Mouse (Mus musculus): ENCODE data around the gene Dnase2b.

DNA sequence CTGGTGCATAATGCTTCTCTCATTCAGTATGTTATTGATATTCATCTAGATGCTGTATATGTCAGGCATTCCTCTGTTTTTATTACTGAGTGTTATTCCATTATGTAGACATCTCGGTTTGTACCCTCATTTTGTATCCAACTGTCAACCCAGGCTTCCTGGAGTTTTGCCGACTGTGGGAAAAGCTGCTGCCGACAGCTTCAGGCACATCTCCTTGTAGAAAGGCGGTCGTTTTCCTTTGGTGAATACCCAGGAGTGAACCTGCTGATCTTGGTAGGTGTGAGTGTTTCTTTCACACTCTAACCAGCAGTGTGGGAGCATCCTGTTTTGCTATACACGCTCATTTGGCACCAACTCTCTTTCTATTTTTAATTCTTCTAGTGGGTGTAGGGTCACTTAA is 45.6 kb upstream of the Dnase2b start:
- TF ChIP-seq CTCF (IDR thresholded peaks at IDR 0.05; ENCODE audit: low read depth) (no peak), EP300 (IDR thresholded peaks at IDR 0.05; ENCODE audit: low read depth) (no peak)
